Mouse (Mus musculus): Measurements from ENCODE around the gene Diexf. TPM values are rescaled to one million over a fixed set of nuclear protein-coding genes. Genes with fewer than 3 reads are reported as not detected.
A peak's percentile ranks its signal among the peaks of the same experiment; 100 is the strongest.

The Diexf gene
- polyA plus RNA-seq (2012; rRNA removed) (33.4 and 43.6 TPM in 2 replicates), polyA plus RNA-seq (2014; fragmentation: Nextera tagmentation; extraction: Ambion mirVana) (8.9 and 10.6 TPM in 2 replicates)

DNA sequence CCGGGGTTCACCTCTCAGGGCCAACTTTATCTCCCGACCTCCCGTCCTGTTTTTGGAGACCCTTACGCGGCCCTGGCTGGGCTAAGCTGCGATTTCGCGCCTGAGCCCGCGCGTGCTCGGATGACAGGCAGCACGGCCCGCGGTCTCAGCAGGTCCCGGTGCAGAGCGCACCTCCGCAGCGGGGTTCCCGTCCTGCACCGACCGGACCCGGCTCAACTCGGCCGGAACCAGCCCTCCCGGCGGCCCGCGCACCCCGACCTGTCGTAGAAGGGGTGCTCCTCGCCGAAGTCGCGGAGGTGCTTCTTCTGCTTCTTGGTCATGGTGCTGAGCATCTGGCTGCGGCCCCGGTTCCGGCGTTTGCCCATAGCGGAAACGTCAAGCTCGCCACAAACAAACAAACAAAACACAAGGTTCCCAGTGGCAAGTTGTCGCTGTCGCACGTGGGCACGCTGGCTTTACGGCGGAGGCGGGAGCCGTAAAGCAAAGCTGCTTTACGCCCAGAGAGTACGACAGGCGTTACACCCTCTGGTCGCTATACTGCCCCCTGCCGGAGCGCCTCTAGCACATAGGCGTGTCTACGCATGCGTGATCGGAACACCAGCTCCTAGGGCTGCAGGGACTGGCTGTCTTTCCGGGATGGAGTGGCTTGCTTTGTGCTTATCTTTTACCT is at the start of gene Diexf:
TSS of gene Diexf (minus strand) at position 487 of the 670 bp plus-strand sequence.
- TF ChIP-seq POLR2A (IDR thresholded peaks at IDR 0.05; ENCODE audit: borderline replicate concordance, extremely low read depth, insufficient read depth, insufficient read length), result peak; percentile 52; the same call in 1 of the 2 replicates

DNA sequence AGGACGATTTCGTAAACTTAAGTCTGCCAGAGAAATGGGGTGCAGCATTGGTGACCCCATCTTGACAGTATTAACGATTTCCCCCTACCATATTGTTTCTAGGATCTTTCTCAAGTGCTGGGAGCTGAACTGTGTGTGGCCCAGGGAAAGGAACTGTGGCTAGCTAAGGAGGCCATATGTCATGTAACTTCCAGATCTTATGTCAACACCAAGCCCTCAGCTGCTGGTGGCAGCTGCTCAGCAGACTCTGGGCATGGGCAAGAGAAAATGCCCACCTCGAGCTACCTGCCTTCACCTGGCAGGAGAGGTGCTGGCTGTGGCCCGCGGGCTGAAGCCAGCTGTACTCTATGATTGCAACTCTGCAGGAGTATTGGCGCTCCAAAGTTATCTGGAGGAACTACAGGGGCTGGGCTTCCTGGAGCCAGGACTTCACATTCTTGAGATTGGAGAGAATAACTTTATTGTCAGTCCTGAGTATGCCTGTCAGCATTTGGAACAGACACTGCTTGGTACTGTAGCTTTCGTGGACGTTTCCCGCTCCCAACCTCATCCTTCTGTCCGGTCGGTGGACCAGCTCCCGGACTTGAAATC is 44.2 kb upstream of the Diexf start:
- Histone ChIP-seq H3K36me3 (ENCODE audit: control insufficient read depth, insufficient read depth, low read length) (no peaks in the 10 kb centered on the region), H3K4me1 (ENCODE audit: control insufficient read depth, insufficient read depth, low read length) (peaks cover 13% of the 10 kb centered on the region), H3K9me3 (ENCODE audit: control insufficient read depth, low read length) (no peaks in the 10 kb centered on the region), H3K9ac (ENCODE audit: low read depth, low read length, severe bottlenecking) (peak overlapping the region; percentile 83), H3K4me3 (replicated peaks; ENCODE audit: low read length) (peak overlapping the region; percentile 69), H3K27ac (replicated peaks; ENCODE audit: low read depth, low read length) (peak overlapping the region; percentile 81; the same call in 1 of the 2 replicates), H3K27me3 (ENCODE audit: control insufficient read depth, insufficient read depth, low read length) (no peaks in the 10 kb centered on the region), H3K4me2 (replicated peaks; ENCODE audit: low read depth, low read length, severe bottlenecking) (peak overlapping the region; percentile 85)
- no peak for TF ChIP-seq POLR2A (IDR thresholded peaks at IDR 0.05; ENCODE audit: borderline replicate concordance, extremely low read depth, insufficient read depth, insufficient read length)
- DNase-seq (ENCODE audit: low spot score) (no peak), ATAC-seq (ENCODE audit: low FRiP score, low read depth) (no peak)
- WGBS, result 87% methylated on average over 13 of the region's 13 CpGs

More for the DNA sequence above, at the start of gene Diexf:
- Histone ChIP-seq H3K4me3 (replicated peaks; ENCODE audit: low read length) (peak within 1 kb of the TSS; percentile 98), H3K9me3 (ENCODE audit: control insufficient read depth, low read length) (no peaks in the 10 kb centered on the region), H3K9ac (ENCODE audit: low read depth, low read length, severe bottlenecking) (peak within 1 kb of the TSS; percentile 82), H3K4me1 (ENCODE audit: control insufficient read depth, insufficient read depth, low read length) (peaks cover 5% of the 10 kb centered on the region; the same call in 1 of the 2 replicates), H3K27ac (replicated peaks; ENCODE audit: low read depth, low read length) (no peak within 1 kb of the TSS), H3K36me3 (ENCODE audit: control insufficient read depth, insufficient read depth, low read length) (peaks cover 22% of the 10 kb centered on the region), H3K27me3 (ENCODE audit: control insufficient read depth, insufficient read depth, low read length) (no peaks in the 10 kb centered on the region), H3K4me2 (replicated peaks; ENCODE audit: low read depth, low read length, severe bottlenecking) (peak within 1 kb of the TSS; percentile 66)
- ATAC-seq (ENCODE audit: low FRiP score, low read depth) (peak; percentile 91), DNase-seq (ENCODE audit: low spot score) (peak; percentile 99)
- under 1% methylated on average over 61 of the region's 61 CpGs for WGBS

DNA sequence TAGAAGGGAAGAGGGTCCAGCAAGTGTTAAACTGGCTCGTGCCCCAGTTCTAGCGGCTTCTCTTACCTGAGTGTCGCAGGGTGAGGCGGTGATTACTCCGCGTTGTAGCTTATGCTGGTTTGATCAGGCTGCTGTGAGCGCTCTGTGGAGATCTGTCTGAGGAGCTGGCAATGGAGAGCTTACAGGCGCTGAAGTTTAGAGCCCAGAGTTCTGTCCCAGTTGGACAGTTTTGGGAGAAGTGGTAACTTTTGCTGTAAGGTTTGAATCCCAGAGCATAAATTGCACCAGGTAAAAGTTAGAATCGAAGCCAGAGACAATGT is 43.7 kb upstream of the Diexf start:
- peak overlapping the region; percentile 85 for H3K4me2 ChIP-seq (replicated peaks; ENCODE audit: low read depth, low read length, severe bottlenecking)
- peak overlapping the region; percentile 83 for H3K9ac ChIP-seq (ENCODE audit: low read depth, low read length, severe bottlenecking)
- DNase-seq (ENCODE audit: low spot score) (no peak), ATAC-seq (ENCODE audit: low FRiP score, low read depth) (no peak)
- no peak for TF ChIP-seq POLR2A (IDR thresholded peaks at IDR 0.05; ENCODE audit: borderline replicate concordance, extremely low read depth, insufficient read depth, insufficient read length)
- H3K4me1 ChIP-seq (ENCODE audit: control insufficient read depth, insufficient read depth, low read length), result peaks cover 13% of the 10 kb centered on the region
- no peaks in the 10 kb centered on the region for H3K9me3 ChIP-seq (ENCODE audit: control insufficient read depth, low read length)
- H3K36me3 ChIP-seq (ENCODE audit: control insufficient read depth, insufficient read depth, low read length), result no peaks in the 10 kb centered on the region
- peak overlapping the region; percentile 81 for H3K27ac ChIP-seq (replicated peaks; ENCODE audit: low read depth, low read length)
- H3K4me3 ChIP-seq (replicated peaks; ENCODE audit: low read length), result peak overlapping the region; percentile 69
- WGBS, result 22% methylated on average over 9 of the region's 9 CpGs
- no peaks in the 10 kb centered on the region for H3K27me3 ChIP-seq (ENCODE audit: control insufficient read depth, insufficient read depth, low read length)

DNA sequence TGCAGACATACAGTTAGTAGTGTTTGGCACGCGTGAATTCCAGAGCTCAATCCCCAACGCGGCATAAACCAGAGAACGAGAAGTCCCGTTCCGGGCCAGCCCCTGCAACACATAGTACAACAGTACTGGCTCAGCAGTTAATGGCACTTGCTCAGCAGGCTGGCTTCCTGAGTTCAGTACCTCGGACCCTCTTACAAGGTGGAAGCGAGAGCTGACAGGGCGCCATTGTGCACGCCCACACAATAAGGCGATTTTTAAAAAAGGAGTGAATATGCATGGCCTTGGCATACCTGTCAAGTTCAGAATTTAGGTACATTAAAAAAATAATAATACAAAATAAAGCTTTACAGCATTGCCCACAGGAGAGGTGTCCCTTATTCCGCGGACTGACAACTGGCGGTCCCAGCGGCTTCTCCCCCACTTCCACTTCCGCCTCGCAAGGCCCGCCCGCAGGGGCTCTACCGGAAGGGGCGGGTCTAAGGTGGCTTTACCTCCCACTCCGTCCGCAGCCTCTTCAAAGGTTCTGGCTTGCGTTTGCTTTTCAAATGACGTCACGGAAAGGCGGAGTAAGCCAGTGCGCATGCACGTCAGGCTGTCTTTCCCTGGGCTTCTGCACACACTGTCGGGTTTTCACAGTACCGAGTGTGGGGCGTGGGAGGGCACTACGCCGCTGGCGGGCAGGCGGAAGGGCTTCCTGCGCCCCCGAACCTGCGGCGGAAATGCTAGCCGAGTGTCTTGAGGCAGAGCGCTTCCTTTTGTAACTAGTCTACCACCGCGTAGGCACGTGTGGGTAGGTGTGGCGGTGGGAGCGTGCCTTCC is 43.1 kb upstream of the Diexf start:
- Histone ChIP-seq H3K9me3 (ENCODE audit: control insufficient read depth, low read length) (no peaks in the 10 kb centered on the region), H3K27me3 (ENCODE audit: control insufficient read depth, insufficient read depth, low read length) (no peaks in the 10 kb centered on the region), H3K4me1 (ENCODE audit: control insufficient read depth, insufficient read depth, low read length) (peaks cover 13% of the 10 kb centered on the region), H3K36me3 (ENCODE audit: control insufficient read depth, insufficient read depth, low read length) (no peaks in the 10 kb centered on the region), H3K9ac (ENCODE audit: low read depth, low read length, severe bottlenecking) (peak overlapping the region; percentile 83), H3K27ac (replicated peaks; ENCODE audit: low read depth, low read length) (peak overlapping the region; percentile 81), H3K4me2 (replicated peaks; ENCODE audit: low read depth, low read length, severe bottlenecking) (peak overlapping the region; percentile 85), H3K4me3 (replicated peaks; ENCODE audit: low read length) (peak overlapping the region; percentile 69)
- DNase-seq (ENCODE audit: low spot score) (peak; percentile 98), ATAC-seq (ENCODE audit: low FRiP score, low read depth) (peak; percentile 99)
- WGBS, result under 1% methylated on average over 48 of the region's 48 CpGs
- TF ChIP-seq POLR2A (IDR thresholded peaks at IDR 0.05; ENCODE audit: borderline replicate concordance, extremely low read depth, insufficient read depth, insufficient read length), result 0 out of 2 replicates have a peak, but pooled peaks have one; percentile 50

DNA sequence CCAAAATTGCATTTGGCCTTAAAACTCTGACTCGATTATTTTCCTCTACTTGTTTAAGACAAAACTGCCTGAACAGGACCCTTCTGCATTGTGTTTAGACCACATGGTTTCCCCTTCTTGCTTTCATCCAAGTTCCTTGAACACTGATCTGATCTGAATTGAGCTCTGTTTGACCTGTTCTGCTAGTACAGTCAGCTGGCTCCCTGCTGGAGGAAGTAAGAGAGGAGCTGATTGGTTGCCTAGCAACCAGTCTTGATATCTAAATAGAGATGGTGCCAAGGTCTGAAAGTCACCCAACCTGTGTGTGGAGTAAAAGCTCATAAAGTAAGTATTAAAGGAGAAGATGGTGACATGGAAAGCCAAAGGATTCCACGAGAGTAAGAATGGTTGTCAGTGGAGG is 39.8 kb upstream of the Diexf start:
- Histone ChIP-seq H3K4me1 (ENCODE audit: control insufficient read depth, insufficient read depth, low read length) (peaks cover 13% of the 10 kb centered on the region), H3K36me3 (ENCODE audit: control insufficient read depth, insufficient read depth, low read length) (no peaks in the 10 kb centered on the region), H3K9me3 (ENCODE audit: control insufficient read depth, low read length) (no peaks in the 10 kb centered on the region), H3K9ac (ENCODE audit: low read depth, low read length, severe bottlenecking) (no peak overlapping the region), H3K4me2 (replicated peaks; ENCODE audit: low read depth, low read length, severe bottlenecking) (no peak overlapping the region), H3K27ac (replicated peaks; ENCODE audit: low read depth, low read length) (no peak overlapping the region), H3K4me3 (replicated peaks; ENCODE audit: low read length) (no peak overlapping the region), H3K27me3 (ENCODE audit: control insufficient read depth, insufficient read depth, low read length) (no peaks in the 10 kb centered on the region)
- ATAC-seq (ENCODE audit: low FRiP score, low read depth), result no peak
- DNase-seq (ENCODE audit: low spot score), result peak; percentile 61
- TF ChIP-seq POLR2A (IDR thresholded peaks at IDR 0.05; ENCODE audit: borderline replicate concordance, extremely low read depth, insufficient read depth, insufficient read length), result no peak
- WGBS, result 78% methylated on average over 2 of the region's 2 CpGs

All from limb, embryonic 14.5 days (tissue).